Mouse (Mus musculus): ENCODE results near the gene Cct3.
"Not testable (repeated sequence)": the region's sequence is repeated elsewhere in the genome, so short reads cannot be mapped to it uniquely, and the experiment has no call there.

Gene Cct3

GRCm38 (mm10) chr3:88361096-88361495, 64.2 kb downstream of the Cct3 start:
- no peak for DNase-seq (ENCODE audit: low read depth, low spot score)

- DNase-seq (ENCODE audit: low read depth, low spot score): no peak
Observed at GRCm38 (mm10) chr3:88361612-88362313, 64.8 kb downstream of the Cct3 start.

GRCm38 (mm10) chr3:88363700-88364099, 66.8 kb downstream of the Cct3 start:
- DNase-seq (ENCODE audit: low read depth, low spot score): no peak

- no peak for DNase-seq (ENCODE audit: low read depth, low spot score)
Observed at GRCm38 (mm10) chr3:88364337-88364736, 67.4 kb downstream of the Cct3 start, which contains the start of gene Paqr6. TSS of gene Paqr6 (plus strand) at chr3:88364584.

GRCm38 (mm10) chr3:88365705-88366361, 68.9 kb downstream of the Cct3 start:
- DNase-seq (ENCODE audit: low read depth, low spot score): no peak

GRCm38 (mm10) chr3:88366830-88367428, 70.0 kb downstream of the Cct3 start:
- DNase-seq (ENCODE audit: low read depth, low spot score): not testable (repeated sequence)

- not testable (repeated sequence) for DNase-seq (ENCODE audit: low read depth, low spot score)
Observed at GRCm38 (mm10) chr3:88367517-88367916, 70.6 kb downstream of the Cct3 start.

- DNase-seq (ENCODE audit: low read depth, low spot score): peak; percentile 43
Observed at GRCm38 (mm10) chr3:88368511-88368910, 71.6 kb downstream of the Cct3 start.
